Mouse (Mus musculus): Measurements from ENCODE around the gene Baz1b.
"Not testable (repeated sequence)": the region's sequence is repeated elsewhere in the genome, so short reads cannot be mapped to it uniquely, and the experiment has no call there.

- not testable (repeated sequence) for TF ChIP-seq CTCF (IDR thresholded peaks at IDR 0.05; ENCODE audit: control insufficient read depth, insufficient read depth, low read length); POLR2A (IDR thresholded peaks at IDR 0.05; ENCODE audit: borderline replicate concordance, control insufficient read depth, low read depth, low read length)
These were observed 38.8 kb downstream of the Baz1b start for GRCm38 (mm10) chr5:135225879-135226278.
